Mouse (Mus musculus) duodenum, adult 2 months (tissue): ENCODE data around the gene Pigc. TPM values are rescaled to one million over a fixed set of nuclear protein-coding genes. Genes with fewer than 3 reads are reported as not detected.

Source experiments
- polyA plus RNA-seq: library from polyadenylated mRNA; depleted of rRNA; stranded (reverse); fragments of >200 nt; gene quantifications from 2 replicates; pipeline ENCODE4 v1.2.3, GENCODE M21; 2012; ENCODE audit warnings: low replicate concordance; rRNA removed

The Pigc gene
- polyA plus RNA-seq, result 11.5 and 16.2 TPM in 2 replicates

DNA sequence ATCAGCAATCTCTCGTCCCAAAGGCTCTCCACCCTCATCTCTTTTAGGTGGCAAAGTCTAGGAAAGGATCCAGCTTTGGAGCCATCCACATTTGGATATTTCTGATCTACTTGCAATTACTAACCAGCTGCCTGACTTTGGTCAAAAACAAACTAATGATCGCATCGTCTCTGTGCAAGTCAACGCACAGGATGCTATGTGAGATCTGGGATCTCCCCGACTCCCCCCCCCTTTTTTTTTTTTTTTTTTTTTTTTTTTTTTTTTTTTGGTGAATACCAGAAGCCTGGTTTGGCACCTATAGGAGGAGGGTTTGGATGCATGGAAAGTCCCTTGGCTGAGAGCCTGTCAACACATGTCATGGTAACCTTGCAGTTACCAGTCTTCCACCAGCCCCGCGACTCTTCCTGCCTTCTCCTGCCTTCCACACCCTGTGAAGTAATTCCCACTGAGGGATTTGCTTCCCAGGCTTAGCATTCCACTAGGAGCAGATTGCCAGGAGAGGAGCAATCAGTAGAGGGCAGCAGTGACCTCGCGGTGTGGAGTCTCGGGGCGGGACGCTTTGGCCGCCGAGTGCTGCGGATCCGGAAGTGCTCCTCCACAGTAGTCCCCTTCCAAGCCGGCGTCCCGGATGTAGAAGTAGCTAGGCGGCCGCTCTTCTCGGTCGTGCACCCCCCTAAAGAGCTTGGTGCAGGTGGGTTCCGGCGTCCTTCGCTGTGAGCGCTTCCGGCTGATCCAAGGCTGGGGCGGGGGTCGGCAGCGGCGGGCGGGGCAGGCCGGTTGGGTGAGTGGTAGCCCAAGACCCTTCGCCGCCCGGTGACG, at the start of gene Pigc:
TSS of gene Pigc (plus strand) at position 598 of the 819 bp plus-strand sequence.

DNA sequence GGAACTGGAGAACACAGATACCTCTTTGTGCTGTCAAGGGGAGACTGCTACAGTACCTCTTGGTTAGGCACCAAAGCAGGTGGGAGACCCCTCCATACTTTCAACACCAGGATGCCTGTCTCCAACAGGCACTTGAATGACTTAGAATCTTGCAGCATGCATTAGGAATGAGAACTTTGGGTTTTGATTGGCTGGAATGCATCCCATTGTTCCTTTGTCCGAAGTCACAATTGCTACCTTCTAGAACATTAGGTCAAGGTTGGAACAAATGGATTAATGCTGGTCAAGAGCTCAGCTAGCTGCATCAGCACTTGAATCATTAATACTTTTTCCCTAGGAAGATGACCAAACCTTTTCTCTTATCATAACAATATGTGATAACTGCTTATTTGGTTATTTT, 10.6 kb downstream of the Pigc start, which contains the start of gene 4930558K02Rik:
TSS of gene 4930558K02Rik (minus strand) at position 101 of the 400 bp plus-strand sequence.

Other genes starting within 250 kb of the Pigc start
- gene Fasl, start 180.7 kb upstream of the Pigc start, polyA plus RNA-seq, result 0.13 and 0.45 TPM in 2 replicates
- 0.74 and 0.88 TPM in 2 replicates for gene Suco, start 92.5 kb upstream of the Pigc start, polyA plus RNA-seq
- not detected in 2 replicates for gene 4930558K02Rik, start 10.4 kb downstream of the Pigc start, polyA plus RNA-seq